Mouse (Mus musculus) retina, adult 2 months (tissue): ENCODE results near the gene Ftsj3.
"Not testable (repeated sequence)": the region's sequence is repeated elsewhere in the genome, so short reads cannot be mapped to it uniquely, and the experiment has no call there.

Experiments used
- DNase-seq: peaks from one replicate; pipeline ENCODE4 v3.0.0-alpha.2; 2012; ENCODE audit warnings: low read depth, low spot score

Ftsj3 gene

GRCm38 (mm10) chr11:106201337-106202122 is 54.3 kb downstream of the Ftsj3 start:
- no peak for DNase-seq

GRCm38 (mm10) chr11:106200756-106201155 is 55.1 kb downstream of the Ftsj3 start:
- no peak for DNase-seq

DNA sequence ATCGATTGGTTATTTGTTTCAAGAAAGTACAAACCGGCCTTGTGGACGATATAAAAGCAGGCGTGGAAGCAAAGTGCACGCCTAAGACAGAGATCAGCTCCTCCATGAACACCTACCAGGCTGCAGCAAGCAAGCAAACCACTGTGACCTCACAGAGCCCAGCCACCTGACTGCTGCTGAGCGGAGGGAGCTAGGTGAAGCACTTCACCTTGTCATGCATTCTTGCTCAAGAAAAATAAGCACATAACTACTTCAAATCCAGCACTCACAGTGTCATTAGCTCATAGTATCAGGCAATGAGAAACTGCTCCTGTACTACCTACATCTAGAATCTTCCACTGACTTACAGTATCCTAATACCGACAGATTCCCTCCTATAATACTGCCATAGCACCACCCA is 55.9 kb downstream of the Ftsj3 start:
- DNase-seq: not testable (repeated sequence)
